ENCODE assay signal across 8 mouse cellular contexts in the genomic region with DNA sequence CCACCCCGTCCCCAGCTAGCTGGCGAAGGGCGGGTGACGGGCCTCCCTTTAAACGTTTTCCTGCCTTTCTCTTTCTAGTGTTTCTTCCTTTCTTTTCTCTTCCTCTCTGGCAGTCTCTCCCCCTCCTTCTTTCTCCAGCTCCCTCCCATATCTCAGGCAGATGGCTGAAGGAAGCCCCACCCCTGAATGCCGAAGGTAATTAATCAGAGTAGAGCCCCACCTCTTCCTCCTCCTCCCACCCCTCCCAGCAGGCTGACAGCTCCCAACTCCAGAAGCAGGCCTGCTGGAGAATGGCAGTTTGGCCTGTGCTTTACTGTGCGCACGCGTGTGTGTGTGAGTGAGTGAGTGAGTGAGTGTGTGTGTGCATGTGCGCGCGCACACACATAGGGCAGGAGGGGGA.
DNase-seq lines count a peak whose midpoint lies in the region; ATAC-seq lines count a peak whose summit lies in the region.

No protein-coding gene starts in this region.

- no peaks in the 10 kb centered on the region for H3K36me3 ChIP-seq in hindbrain, embryonic 14.5 days (replicated peaks; ENCODE audit: control insufficient read depth, insufficient read depth)

- H3K27me3 ChIP-seq in hindbrain, embryonic 14.5 days (ENCODE audit: control insufficient read depth, insufficient read depth, low read length): no peaks in the 10 kb centered on the region

- H3K9me3 ChIP-seq in hindbrain, embryonic 14.5 days (ENCODE audit: control insufficient read depth, low read length): no peaks in the 10 kb centered on the region

- peak overlapping the region; percentile 59 for H3K4me3 ChIP-seq in hindbrain, embryonic 14.5 days (replicated peaks; ENCODE audit: low read length)

- H3K4me1 ChIP-seq in hindbrain, embryonic 14.5 days (replicated peaks; ENCODE audit: control insufficient read depth, insufficient read depth, low read length): peaks cover 37% of the 10 kb centered on the region

- H3K4me2 ChIP-seq in hindbrain, embryonic 14.5 days (replicated peaks): peak overlapping the region; percentile 89

- peak; percentile 95 for ATAC-seq in hindbrain, embryonic 14.5 days (ENCODE audit: low FRiP score)

- H3K27ac ChIP-seq in hindbrain, embryonic 14.5 days: peak overlapping the region; percentile 97

- peak; percentile 91 to 95 for DNase-seq in adrenal gland, adult (ENCODE audit: inconsistent age in 2 of 2, low spot score in 1 of 2)
- peak; percentile 82 to 86 for DNase-seq in cerebellum, postnatal 14 days
- peak; percentile 67 to 73 for DNase-seq in frontal cortex, postnatal 36 days (ENCODE audit: low spot score in 2 of 2)
- peak; percentile 83 for DNase-seq in hindbrain, embryonic 14.5 days (ENCODE audit: low spot score)
- DNase-seq in left cerebral cortex, adult 18-20 months (ENCODE audit: low spot score in 2 of 2): peak; percentile 57 to 76
- DNase-seq in lung, postnatal 25 days (ENCODE audit: low spot score): peak; percentile 90
- DNase-seq in right cerebral cortex, postnatal 14 days: peak; percentile 63
- DNase-seq in c-Kit-positive CD71-positive TER-119-positive erythroid progenitor cells, embryonic 14.5 days (ENCODE audit: low spot score): no peak

- 0% methylated on average over 12 of the region's 12 CpGs for WGBS in hindbrain, embryonic 14.5 days

- peak overlapping the region; percentile 92 for H3K9ac ChIP-seq in hindbrain, embryonic 14.5 days
